Mouse (Mus musculus): ENCODE data around the gene Dhps.

DNA sequence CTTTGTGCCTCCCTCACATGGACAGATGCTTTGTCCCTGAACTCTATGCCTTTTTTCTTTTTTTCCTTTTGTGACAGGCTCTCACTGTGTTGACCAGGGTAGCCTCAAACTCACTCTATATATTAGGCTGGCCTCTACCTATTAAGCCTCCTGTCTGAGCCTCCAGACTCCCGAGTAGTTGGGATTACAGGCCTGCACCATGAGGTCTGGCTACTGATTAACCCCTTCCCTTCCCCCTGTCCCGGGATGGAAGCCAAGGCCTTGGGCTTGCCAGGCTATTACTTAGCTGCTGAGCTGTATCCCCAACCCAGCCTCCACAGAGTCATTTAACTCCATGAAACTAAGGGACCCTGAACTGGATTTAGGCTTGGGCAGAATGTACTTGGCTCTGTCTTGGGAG is 6.3 kb upstream of the Dhps start:
- TF ChIP-seq CTCF (IDR thresholded peaks at IDR 0.05; ENCODE audit: low read depth) (no peak), EP300 (optimal IDR thresholded peaks at IDR 0.05) (no peak)

All from stomach, postnatal 0 days (tissue).